Mouse (Mus musculus): ENCODE data around the gene Mia2.

- TF ChIP-seq POLR2A (IDR thresholded peaks at IDR 0.05; ENCODE audit: borderline replicate concordance, insufficient read depth, low read length) (no peak), CTCF (IDR thresholded peaks at IDR 0.05; ENCODE audit: borderline replicate concordance, insufficient read depth, low read depth, low read length) (no peak)
Observed at GRCm38 (mm10) chr12:59104771-59105170, 9.2 kb downstream of the Mia2 start.

All from cerebellum, adult 2 months (tissue).